Mouse (Mus musculus) ES-Bruce4 (cell line): ENCODE measurements at regions not wholly inside any gene's neighbourhood (a gene's known extent, or its start where the extent isn't known, plus 50 kb on each side); places are given as distances from the start of the nearest gene placed in this dataset.

Experiments
- H3K27ac ChIP-seq: 2 replicates; pipeline ENCODE4 v1.5.1; 2012; ENCODE audit warnings: low read length, inconsistent platforms; ENCODE audit not compliant: insufficient read depth
- H3K27me3 ChIP-seq: 2 replicates; pipeline ENCODE4 v1.6.1; 2012; ENCODE audit warnings: mild to moderate bottlenecking, low read length, inconsistent platforms; ENCODE audit not compliant: control insufficient read depth, poor library complexity, insufficient read depth, severe bottlenecking
- H3K36me3 ChIP-seq: 2 replicates; pipeline ENCODE4 v1.6.1; 2012; ENCODE audit warnings: inconsistent platforms, mild to moderate bottlenecking, low read length, moderate library complexity; ENCODE audit not compliant: control insufficient read depth, poor library complexity, insufficient read depth, severe bottlenecking
- H3K4me1 ChIP-seq: one replicate; pipeline ENCODE4 v1.8.1; 2011; ENCODE audit warnings: low read length; ENCODE audit not compliant: control insufficient read depth, insufficient read depth
- H3K4me3 ChIP-seq: 2 replicates; pipeline ENCODE4 v1.5.1; 2011; ENCODE audit warnings: low read depth, mild to moderate bottlenecking, low read length
- H3K9ac ChIP-seq: 2 replicates; pipeline ENCODE4 v1.6.1; 2012; ENCODE audit warnings: low read depth, mild to moderate bottlenecking, inconsistent platforms; ENCODE audit not compliant: poor library complexity, severe bottlenecking
- H3K9me3 ChIP-seq: replicated peaks from 2 replicates; pipeline ENCODE4 v1.6.1; 2012; ENCODE audit warnings: mild to moderate bottlenecking, low read length, inconsistent platforms; ENCODE audit not compliant: control insufficient read depth, poor library complexity, insufficient read depth, severe bottlenecking
- CTCF ChIP-seq: IDR thresholded peaks from one replicate; pipeline ENCODE4 v1.8.1; 2011; ENCODE audit warnings: low read depth, low read length
- EP300 ChIP-seq: IDR thresholded peaks from 2 replicates; pipeline ENCODE4 v1.6.1; 2011; ENCODE audit warnings: low read depth, low read length; ENCODE audit not compliant: insufficient read depth
- POLR2A ChIP-seq: IDR thresholded peaks from one replicate; pipeline ENCODE4 v1.8.1; 2011; ENCODE audit warnings: low read length; ENCODE audit not compliant: insufficient read depth

- Histone ChIP-seq H3K27me3 (no peaks in the 10 kb centered on the region), H3K9ac (no peak overlapping the region), H3K9me3 (no peaks in the 10 kb centered on the region), H3K4me3 (no peak overlapping the region), H3K36me3 (no peaks in the 10 kb centered on the region), H3K4me1 (no peaks in the 10 kb centered on the region), H3K27ac (no peak overlapping the region)
- no peak for TF ChIP-seq POLR2A
- no peak for TF ChIP-seq EP300
- TF ChIP-seq CTCF, result no peak
Observed at GRCm38 (mm10) chr6:52064176-52065015, 52.0 kb upstream of the Skap2 start.
